Mouse (Mus musculus): ENCODE results near the gene Caprin2.
A peak's percentile ranks its signal among the peaks of the same experiment; 100 is the strongest.
"Not testable (repeated sequence)": the region's sequence is repeated elsewhere in the genome, so short reads cannot be mapped to it uniquely, and the experiment has no call there.

Caprin2 gene

DNA sequence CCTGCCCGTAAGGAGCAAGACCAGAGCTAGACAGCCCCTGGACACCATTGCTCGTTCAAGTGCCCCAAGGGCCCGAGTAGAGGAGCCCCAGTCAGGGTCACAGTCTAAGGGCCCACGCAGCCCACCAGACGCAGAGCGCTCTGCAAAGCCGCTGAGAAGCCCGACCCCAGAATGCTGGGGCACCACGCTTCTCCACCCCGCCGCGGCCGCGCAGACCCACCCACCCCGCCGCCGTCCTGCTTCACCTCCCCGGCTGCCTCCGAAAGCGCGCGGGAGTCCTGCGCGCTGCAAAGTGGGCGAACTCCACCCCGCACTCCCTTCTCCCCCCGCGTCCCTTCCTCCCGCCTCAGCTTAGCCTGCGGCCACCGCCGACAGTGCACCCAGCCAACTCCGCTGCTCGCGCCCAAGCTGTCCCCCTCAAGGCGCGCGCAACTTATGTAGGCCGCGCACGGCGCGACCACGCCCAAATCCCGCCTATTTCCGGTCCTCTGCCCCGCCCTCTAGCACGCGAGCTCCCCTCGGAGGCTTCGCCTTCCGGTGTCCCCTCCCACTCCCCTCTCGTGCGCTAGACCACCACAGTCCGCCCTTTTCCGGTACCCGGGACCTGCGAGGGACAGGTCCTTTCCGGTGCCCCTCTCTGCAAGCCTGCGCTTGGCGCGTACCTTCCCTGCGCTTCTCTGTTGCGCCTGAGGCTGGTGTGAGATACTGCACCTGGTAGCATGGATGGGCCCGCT, at the start of gene Caprin2:
Gene Caprin2 (minus strand): TSS at position 465 of the 734 bp plus-strand sequence.
- peak; percentile 90 to 92 for DNase-seq (ENCODE audit: low spot score in 2 of 2)

DNA sequence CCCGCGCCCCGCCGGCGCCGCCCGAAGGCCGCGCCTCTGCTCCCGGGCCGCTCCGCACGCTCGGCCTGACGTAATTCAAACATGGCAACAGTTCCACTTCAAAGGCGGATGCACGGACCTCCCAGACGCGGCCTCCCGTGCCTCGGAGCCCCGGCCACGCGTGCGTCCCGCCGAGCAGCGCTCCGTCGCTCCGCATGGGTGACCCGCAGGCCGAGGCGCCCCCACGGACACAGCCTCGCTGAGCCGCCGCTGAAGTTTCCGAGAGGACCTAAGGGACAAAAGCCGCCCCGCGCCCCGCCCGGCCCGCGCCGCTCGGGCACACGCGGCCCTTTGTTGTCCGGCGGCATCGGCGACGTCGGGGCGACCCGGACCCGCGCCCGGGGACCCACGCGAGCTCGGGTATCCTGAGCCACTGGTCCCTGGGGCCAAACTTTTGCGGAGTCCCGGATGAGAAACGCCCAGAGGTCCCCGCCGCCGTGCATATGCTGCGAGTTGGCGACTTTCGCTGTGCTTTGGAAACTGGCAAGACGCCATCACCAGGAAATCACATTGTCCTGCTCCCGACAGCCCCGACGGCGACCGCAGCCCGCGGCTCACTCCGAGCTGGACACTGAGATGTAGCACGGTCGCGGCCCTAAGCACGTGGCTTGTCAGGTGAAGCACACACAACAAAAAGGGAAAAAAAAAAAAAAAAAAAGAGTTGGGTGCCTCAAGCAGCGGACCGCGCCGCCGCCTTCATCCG, 48.9 kb upstream of the Caprin2 start:
- DNase-seq (ENCODE audit: low spot score in 2 of 2): peak; percentile 72 to 75

DNA sequence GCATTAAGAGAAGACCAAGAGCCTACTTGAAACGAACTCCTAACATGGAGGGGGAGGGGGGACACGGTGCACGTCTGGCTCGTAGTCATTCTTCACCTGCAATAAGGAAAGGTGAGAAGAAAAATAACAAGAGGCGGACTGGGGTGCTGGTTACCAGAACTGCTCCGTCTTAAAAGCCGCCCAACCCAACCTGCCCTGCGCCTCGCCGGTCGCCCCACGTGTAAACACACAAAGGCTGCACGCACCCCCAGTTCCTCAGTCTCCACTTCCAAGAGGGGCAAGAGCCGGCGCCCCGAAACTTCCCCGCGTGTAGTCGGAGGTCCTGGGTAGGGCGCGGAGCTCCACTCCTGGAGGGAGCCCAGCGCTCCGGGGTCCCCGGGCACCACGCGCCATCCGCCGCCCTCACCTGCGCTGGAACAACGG, 48.3 kb upstream of the Caprin2 start:
- DNase-seq (ENCODE audit: low spot score in 2 of 2): no peak

DNA sequence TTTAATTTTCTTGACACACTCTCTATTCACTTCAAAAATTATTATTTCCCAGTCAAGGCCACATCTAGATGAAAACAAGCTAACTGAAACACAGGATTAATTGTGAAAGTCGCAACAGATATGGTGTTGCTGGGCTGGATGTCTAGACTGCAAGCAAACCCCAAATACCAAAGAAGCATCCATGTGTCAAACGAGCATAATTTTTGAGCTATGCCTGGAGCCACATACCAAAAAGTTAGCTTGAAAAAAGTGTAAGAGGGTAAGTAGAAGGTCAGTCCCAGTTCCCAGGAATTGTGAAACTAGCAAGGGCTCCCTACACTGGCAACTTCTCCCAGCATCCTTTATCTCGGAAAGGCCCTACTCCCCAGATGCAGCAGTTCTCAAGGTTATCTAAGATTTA, 47.7 kb upstream of the Caprin2 start:
- no peak for DNase-seq (ENCODE audit: low spot score in 2 of 2)

DNA sequence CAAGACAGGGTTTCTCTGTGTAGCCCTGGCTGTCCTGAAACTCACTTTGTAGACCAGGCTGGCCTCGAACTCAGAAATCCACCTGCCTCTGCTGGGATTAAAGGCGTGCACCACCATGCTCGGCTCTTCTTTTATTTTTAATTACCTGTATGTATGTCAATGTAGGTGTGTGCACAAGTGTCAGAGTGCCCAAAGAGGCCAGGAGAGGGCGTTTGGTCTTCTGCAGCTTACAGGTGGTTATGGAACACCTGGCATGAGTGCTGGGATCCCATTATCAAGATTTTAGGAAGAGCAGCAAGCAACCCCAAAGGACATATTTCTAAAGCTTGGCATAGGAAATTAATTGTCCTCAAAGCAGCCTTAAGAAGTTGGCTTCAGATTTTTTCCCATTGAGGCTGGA, 46.4 kb upstream of the Caprin2 start:
- no peak for DNase-seq (ENCODE audit: low spot score in 2 of 2)

DNA sequence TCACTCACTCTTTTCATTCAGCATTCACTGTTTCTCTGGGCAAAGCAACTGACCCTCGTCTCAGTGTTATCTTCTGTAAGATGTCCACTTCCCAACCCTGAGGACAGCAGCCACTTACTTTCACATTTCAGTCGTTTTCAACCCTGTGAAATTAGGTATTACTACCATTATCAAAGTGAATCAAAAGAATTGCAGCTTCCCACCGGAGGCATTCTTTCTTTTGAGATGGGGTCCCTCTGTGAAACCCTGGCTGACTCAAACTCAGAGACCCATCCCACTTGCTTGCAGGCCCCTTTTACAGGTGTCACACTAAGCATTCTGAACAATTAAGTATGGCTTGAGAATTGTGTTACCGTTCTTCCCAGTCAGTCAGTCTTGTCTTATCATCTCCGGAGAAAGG, 45.8 kb upstream of the Caprin2 start:
- no peak for DNase-seq (ENCODE audit: low spot score in 2 of 2)

DNA sequence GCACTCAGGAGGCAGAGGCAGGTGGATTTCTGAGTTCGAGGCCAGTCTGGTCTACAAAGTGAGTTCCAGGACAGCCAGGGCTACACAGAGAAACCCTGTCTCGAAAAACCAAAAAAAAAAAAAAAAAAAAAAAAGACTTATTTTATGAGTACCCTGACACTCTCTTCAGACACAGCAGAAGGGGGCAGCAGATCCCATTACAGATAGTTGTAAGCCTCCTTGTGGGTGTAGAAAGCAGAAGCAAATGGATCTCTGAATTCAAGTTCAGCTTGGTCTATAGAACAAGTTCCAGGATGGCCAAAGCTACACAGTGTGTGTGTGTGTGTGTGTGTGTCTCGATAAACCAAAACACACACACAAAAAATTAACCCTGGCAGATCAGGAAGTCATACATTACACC, 44.3 kb upstream of the Caprin2 start:
- DNase-seq (ENCODE audit: low spot score in 2 of 2): peak in 1 of 2 experiments; percentile 53

DNA sequence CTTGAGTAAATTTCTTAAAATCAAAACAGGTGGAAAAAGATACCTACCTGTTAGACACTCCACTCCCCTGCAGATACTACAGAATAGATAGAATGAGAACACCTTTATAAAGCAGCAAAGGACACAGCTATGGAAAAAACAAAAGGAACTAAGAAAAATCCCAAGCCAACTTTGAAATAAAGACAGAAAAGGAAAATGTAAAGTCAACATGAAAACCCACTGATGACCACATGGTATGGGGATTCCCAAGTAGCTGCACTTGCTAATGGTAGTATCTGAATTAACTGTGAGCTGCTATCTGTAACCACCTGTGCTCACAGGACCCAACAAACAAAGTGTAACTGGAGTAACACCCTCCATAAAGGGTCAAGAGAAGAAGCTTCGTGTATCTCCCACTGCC, 41.7 kb upstream of the Caprin2 start:
- DNase-seq (ENCODE audit: low spot score in 2 of 2): no peak

DNA sequence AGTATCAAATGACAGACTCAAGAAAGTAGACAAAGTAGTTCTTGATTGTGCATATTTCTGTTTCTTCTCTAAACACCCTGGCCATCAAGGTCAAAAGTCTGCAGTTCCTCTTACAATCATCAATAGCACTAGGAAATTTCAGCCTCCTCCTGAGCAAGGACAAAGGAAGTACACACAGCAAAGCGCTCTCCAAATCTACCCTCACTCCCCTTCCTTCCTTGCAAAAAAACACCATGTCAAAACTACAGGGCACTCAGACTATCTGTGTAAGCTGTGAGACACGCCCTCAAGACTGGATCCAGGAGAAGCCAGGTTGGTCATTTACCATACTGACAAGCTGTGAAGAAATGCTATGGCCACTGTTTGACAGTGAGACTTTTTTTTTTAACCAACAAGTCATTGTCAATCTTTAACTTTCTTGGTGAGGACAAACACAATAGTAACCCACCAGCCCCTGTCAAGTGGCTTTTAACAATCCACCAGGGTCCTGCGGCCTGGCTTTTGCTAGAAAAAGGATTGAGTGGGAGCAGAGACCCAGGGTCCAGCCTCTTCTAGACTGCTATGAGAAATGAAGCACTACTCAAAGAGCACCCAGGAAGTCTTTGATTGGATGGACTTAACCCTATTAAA, 39.0 kb upstream of the Caprin2 start:
- DNase-seq (ENCODE audit: low spot score in 2 of 2): no peak

DNA sequence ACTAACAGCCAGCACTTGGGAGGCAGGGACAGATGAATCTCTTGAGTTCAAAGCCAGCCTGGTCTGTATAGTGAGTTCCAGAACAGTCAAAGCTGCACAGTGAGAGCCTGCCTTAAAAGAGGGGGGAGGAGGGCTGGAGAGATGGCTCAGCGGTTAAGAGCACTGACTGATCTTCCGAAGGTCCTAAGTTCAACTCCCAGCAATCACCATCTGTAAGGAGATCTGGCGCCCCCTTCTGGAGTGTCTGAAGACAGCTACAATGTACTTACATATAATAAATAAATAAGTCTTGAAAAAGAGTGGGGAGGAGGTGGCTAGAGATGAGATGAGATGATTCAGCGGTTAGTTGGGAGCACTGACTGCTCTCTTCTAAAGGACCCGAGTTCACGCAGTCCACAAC, 35.2 kb upstream of the Caprin2 start:
- peak in 1 of 2 experiments; percentile 55 for DNase-seq (ENCODE audit: low spot score in 2 of 2)

DNA sequence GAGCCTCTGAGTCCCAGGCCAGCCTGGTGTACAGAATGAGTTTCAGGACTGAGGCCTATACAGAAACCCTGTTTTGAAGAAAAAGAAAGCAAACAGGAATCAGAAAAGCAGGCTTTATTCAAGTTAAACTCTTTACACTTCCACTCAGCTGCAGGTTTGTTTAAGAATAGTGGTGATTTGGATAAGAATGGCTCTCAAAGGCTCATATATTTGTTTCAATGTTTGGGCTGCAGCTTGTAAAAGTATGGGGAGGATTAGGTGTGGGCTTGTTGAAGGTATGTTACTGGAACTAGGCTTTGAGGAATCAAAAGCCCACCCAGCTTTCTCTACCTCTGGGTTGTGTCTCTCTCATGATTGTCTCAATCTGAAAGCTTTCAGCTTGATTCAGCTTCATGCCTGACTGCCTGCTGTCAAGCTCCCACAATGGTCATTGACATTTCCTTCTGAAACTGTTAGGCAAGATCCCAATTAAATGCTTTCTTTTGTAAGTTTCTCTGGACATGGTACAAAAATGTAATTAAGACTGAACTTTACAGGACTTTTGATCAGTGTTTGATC, 22.9 kb upstream of the Caprin2 start:
- no peak for DNase-seq (ENCODE audit: low spot score in 2 of 2)

DNA sequence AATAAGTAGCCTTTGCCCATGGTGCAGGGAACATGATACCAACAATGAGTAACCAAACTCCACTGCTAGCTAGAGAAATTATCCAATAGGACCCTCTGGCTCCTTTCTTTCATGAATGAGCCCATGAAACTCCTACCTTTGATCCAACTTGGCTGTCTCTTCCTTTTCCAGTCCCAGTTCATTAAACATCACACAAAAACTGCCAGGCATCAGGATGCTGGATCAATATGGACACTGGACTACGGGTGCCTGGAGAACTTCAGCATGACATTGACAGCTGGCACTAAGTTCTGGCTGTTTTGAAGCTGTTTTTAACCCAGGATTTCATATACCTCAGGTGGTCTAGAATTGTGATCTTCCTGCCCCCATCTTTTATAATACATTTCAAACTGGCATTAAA, 21.6 kb upstream of the Caprin2 start:
- DNase-seq (ENCODE audit: low spot score in 2 of 2): no peak

DNA sequence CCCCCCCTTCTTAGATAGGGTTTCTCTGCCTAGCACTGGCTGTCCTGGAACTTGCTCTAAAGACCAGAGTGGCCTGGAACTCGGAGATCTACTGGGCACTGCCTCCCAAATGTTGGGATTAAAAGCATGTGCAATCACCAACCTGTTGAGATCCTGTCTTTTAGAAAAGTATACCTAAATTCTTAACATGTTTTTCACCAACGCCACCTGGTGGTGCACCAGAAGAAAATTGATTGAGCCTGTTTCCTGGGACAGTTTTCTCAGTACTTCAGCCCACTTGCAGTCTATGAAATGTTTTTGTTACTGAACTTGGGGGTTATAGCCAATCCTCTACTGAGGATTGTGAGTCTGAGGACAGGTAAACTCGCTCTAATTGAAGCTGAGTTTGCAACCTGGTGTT, 20.8 kb upstream of the Caprin2 start:
- DNase-seq (ENCODE audit: low spot score in 2 of 2): peak in 1 of 2 experiments; percentile 45

DNA sequence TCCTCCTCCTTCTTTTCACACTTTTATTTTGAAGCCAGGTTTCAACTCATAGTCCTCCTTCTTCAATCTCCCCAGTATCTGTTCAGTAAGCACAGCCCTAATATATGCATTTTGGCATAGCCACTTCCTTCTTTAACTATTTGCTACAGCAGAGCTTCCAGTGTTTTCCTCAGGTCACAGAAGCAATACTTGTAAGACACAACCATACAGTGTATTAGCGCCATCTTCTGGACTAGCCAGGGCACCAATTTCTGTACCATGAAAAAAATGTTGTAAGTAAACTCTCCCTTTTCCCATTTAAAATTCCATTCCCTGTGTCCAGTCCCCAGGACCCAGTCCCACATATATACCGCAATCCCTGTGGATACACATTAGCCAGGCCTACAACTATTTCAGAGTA, 17.9 kb upstream of the Caprin2 start:
- peak in 1 of 2 experiments; percentile 45 for DNase-seq (ENCODE audit: low spot score in 2 of 2)

DNA sequence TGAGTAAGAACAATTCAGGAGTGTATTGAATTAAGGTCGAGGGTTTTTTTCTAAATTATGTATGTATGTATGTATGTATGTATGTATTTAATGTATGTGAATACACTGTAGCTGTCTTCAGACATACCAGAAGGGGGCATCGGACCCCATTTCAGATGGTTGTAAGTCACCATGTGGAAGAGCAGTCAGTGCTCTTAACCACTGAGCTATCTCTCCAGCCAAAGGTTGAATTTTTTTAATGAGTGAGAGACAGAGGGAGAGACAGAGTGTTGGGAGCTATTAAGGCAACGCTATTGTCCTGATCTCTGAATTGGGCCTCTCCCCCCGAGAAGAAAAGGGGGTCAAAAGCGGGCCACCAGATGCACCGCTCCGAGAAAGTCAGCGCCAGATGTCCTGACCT, 15.9 kb upstream of the Caprin2 start:
- DNase-seq (ENCODE audit: low spot score in 2 of 2): not testable (repeated sequence)

DNA sequence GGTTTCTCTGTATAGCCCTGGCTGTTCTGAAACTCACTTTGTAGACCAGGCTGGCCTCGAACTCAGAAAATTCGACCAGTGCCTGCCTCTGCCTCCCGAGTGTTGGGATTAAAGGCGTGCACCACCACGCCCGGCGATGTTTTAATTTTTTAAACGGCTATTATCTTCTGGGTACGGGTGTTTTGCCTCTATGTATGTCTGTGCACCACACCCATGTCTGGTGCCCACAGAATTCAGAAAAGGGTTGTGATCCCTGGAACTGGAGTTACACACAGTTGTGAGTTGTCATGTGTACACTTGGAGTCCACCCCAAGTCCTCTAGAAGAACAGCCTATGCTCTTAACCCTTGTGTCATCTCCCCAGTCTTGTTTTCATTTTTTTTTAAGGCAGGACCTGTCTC, 10.9 kb upstream of the Caprin2 start:
- no peak for DNase-seq (ENCODE audit: low spot score in 2 of 2)

DNA sequence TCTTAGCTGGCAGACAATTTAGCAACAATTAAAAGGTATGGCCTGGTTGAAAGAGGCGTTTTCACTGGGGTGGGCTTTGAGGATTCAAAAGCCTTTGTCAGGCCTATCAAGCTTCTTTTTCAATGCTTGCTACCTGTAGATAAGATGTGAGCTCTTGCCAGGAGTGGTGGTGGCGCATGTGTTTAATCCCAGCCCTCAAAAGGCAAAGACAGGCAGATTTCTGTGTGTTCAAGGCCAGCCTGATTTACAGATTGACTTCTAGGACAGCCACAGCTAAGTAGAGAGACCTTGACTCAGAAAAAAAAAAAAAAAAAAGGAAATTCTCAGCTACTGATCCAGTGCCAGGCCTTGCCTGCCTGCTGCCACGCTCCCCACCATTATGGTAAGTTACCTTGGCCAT, 6.7 kb upstream of the Caprin2 start:
- DNase-seq (ENCODE audit: low spot score in 2 of 2): no peak

DNA sequence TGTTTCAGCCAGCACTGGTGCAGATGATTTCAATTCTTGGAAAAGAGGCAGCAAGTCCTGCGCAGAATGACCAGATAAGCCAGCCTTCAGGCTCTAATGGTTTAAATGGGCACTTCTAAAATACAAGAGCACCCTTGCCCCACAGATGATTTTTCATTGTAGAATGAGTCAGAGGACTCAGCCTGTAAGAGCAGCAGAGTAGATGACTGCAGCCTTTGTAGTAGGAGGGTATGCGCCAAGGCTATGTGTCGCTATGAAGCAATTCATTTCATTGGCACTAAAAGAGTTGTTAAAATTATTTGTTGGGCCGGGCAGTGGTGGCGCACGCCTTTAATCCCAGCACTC, 442 bp upstream of the Caprin2 start:
- DNase-seq (ENCODE audit: low spot score in 2 of 2): no peak

DNA sequence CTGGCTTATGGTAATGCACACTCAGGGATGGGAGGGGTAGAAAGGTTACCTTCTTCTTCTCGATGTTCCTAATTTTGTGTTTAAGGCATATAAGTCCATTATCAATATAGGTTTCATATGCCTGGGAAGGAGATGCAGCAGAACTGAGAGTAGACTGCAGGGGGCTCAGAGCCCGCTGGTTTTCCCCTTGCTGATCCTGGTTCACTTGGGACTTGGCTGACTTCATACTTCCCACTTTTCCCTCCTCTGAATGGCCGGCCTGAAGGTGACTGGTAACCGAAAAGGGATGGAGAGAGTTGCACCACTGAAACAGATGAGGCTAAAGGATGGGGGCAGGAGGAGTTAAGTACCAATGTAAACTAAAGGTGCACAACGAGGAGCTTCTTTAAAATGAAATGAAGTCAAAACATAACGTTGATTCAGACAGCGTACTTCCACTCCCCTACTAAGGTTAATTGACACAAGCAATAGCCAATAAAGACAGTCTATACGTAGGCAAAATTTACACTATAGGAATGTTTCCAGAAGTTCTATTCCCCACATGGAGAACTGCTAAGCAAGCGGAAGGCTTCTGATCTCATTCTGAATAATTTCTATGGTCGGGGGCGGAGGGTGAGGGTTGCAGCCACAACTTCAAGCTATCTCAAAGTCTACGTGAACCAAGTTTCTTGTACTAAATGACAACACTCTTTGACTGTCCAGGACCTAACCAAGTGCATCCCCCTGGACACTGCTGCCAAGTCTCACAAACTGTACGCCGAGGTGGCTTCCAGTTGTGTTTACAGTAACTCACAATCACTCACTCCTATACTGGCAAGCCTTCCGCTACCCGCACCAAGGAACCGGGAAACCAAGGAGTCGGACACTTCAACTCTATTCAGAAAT, 907 bp downstream of the Caprin2 start:
- DNase-seq (ENCODE audit: low spot score in 2 of 2): peak; percentile 10 to 17

DNA sequence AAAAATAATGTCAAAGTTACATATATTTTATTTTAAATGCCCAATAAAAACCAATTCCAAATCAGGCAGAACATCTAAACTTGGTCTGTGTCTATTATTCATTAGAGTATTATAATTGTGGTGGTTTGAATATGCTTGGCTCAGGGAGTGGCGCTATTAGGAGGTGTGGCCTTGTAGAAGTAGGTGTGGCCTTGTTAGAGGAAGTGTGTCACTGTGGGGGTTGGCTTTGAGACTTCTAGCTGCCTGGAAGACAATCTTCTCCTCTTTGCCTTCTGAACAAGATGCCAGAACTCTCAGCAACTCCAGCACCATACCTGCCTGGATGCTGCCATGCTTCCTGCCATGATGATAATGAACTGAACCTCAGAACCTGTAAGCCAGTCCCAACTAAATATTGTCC, 22.1 kb downstream of the Caprin2 start:
- no peak for DNase-seq (ENCODE audit: low spot score in 2 of 2)

DNA sequence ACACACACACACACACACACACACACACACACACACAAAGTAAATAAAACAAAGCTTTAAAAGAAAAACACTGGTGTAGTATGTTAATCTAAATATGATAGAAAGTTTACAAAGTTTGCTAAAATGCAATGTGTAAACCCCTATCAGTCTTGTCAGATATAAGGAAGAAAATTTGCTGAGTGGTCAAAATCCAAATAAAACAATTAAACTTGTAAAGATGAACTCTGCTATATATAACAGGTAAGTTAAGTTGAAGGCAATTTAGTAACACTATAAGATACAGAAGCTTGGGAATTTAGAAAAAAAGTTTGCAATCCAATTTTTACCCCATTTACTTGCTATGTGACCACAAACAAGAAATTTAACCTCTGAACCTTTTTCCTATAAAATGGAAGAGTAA, 50.4 kb downstream of the Caprin2 start:
- no peak for DNase-seq (ENCODE audit: low spot score in 2 of 2)

DNA sequence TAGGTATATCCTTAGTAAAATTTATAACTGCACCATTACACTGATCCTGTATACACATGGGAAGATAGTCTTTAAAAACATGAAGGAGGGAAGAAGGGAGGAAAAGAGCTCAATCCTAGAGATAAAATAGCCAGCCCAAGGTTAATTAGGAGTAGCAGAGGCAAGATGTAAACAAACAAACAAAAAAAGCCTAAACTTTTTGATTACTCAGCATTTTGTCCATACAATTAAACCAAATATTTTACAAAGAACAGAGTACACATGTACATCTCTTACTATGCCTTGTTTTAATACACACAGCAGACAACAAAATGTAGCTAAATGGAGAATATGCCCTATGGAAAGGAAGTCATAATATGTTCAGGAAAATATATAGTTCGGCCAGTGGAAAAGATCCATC, 54.3 kb downstream of the Caprin2 start:
- no peak for DNase-seq (ENCODE audit: low spot score in 2 of 2)
